Mouse (Mus musculus) embryonic fibroblast, embryonic 13.5 days (primary cell): ENCODE data around the gene Hectd4.

Source experiments
- CTCF ChIP-seq: IDR thresholded peaks from 2 replicates; pipeline ENCODE4 v1.5.1; 2011; ENCODE audit warnings: mild to moderate bottlenecking, control low read depth, low read length, moderate library complexity, borderline replicate concordance; ENCODE audit not compliant: insufficient read depth
- POLR2A ChIP-seq: IDR thresholded peaks from 2 replicates; pipeline ENCODE4 v1.6.1; 2011; ENCODE audit warnings: low read depth, mild to moderate bottlenecking, control low read depth, low read length, moderate library complexity

DNA sequence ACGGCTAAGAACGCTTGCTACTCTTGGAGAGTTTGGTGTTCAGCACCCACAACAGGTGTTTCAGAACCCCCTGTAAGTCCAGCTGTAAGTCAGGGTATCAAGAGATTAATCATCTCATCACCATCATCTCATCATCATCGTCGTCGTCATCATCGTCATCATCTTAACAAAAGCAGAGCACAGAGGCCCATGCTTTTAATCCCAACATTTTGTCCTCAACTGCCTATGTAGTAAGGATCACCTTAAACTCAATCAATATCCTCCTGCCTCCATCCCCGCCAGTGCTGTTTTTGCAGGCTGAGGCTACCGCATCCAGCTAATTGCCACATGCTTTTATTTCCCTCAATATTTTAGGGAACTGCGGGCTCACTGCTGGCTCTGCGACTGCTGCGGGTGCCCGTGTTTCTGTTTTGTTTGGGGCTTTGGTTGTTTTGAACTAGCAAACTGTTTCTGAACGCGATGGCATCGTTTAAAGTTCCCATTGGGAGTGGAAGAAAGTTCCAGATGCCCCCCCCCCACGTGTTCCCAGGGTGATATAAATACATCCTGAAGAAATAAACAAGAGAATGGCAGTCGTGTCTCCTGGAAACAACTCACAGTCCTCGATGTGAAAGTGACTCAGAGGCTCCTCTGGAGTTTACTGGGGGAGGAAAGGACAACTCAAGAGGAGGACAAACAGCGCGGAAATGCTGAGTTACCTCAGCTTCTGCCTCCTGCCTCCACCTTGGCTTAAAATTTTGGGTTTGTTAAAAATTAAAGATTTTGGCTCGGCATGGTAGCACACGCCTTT, 166.3 kb downstream of the Hectd4 start:
- TF ChIP-seq CTCF (no peak), POLR2A (no peak)
